Mouse (Mus musculus): ENCODE data around the gene Olfr65.

- TF ChIP-seq POLR2A (IDR thresholded peaks at IDR 0.05; ENCODE audit: insufficient read depth, low read depth, low read length), result no peak
- TF ChIP-seq CTCF (IDR thresholded peaks at IDR 0.05), result no peak
Measured at GRCm38 (mm10) chr7:103910047-103910446, 6.8 kb downstream of the Olfr65 start.

Measured in heart, adult 2 months (tissue).